Mouse (Mus musculus) stomach, embryonic 16.5 days (tissue): Measurements from ENCODE around the gene Serpinb9. TPM values are rescaled to one million over a fixed set of nuclear protein-coding genes. Genes with fewer than 3 reads are reported as not detected.

ENCODE experiments used
- ATAC-seq: fragments of 200-750 bp; cut with Nextera tagmentation; 2 replicates; pipeline ENCODE4 v1.8.0; 2017; ENCODE audit warnings: moderate number of reproducible peaks, moderate TSS enrichment; ENCODE audit not compliant: insufficient read depth, low FRiP score
- H3K27ac ChIP-seq: fragments of 300-500 bp; sonication (generic); 2 replicates; pipeline ENCODE4 v1.5.1; 2014; ENCODE audit warnings: low read length
- H3K27me3 ChIP-seq: fragments of 300-500 bp; sonication (generic); 2 replicates; pipeline ENCODE4 v1.6.1; 2014; ENCODE audit warnings: low read length, control low read depth, mixed read lengths; ENCODE audit not compliant: control insufficient read depth, insufficient read depth
- H3K36me3 ChIP-seq: fragments of 300-500 bp; sonication (generic); 2 replicates; pipeline ENCODE4 v1.6.1; 2014; ENCODE audit warnings: low read length; ENCODE audit not compliant: control insufficient read depth, insufficient read depth
- H3K4me1 ChIP-seq: fragments of 300-500 bp; sonication (generic); 2 replicates; pipeline ENCODE4 v1.6.1; 2014; ENCODE audit warnings: low read length, control low read depth, mixed read lengths; ENCODE audit not compliant: control insufficient read depth, insufficient read depth
- H3K4me2 ChIP-seq: fragments of 300-500 bp; sonication (generic); 2 replicates; pipeline ENCODE4 v1.6.1; 2014; ENCODE audit warnings: low read depth, low read length, mixed read lengths
- H3K4me3 ChIP-seq: fragments of 300-500 bp; sonication (generic); replicated peaks from 2 replicates; pipeline ENCODE4 v1.5.1; 2014; ENCODE audit warnings: mild to moderate bottlenecking, low read length
- H3K9ac ChIP-seq: fragments of 300-500 bp; sonication (generic); 2 replicates; pipeline ENCODE4 v1.6.1; 2014; ENCODE audit warnings: low read length
- H3K9me3 ChIP-seq: fragments of 300-500 bp; sonication (generic); replicated peaks from 2 replicates; pipeline ENCODE4 v1.6.1; 2016; ENCODE audit warnings: low read length, control low read depth; ENCODE audit not compliant: control insufficient read depth
- WGBS: fragments of 180-500 bp; shearing (Covaris S2); extraction: QIAGEN DNeasy Blood & Tissue Kit; methylation state at CpG from one replicate; pipeline ENCODE4 v1.1.7; 2014; 5-methylcytosine and 5-hydroxymethylcytosine counted together
- polyA plus RNA-seq: library from polyadenylated mRNA; unstranded; fragments of >200 nt; fragmentation: Nextera tagmentation; extraction: Ambion mirVana; gene quantifications from 2 replicates; pipeline ENCODE4 v1.2.1, GENCODE M21; 2015

Gene Serpinb9
- polyA plus RNA-seq, 1 experiment from 2014 or later, result 10.3 TPM

GRCm38 (mm10) chr13:32968353-32968984 is 34.6 kb upstream of the Serpinb9 start:
- H3K4me3 ChIP-seq, result no peak overlapping the region
- no peaks in the 10 kb centered on the region for H3K9me3 ChIP-seq
- no peaks in the 10 kb centered on the region for H3K36me3 ChIP-seq
- no peaks in the 10 kb centered on the region for H3K27me3 ChIP-seq
- peaks cover 7% of the 10 kb centered on the region; the same call in 1 of the 2 replicates for H3K4me1 ChIP-seq
- H3K27ac ChIP-seq, result no peak overlapping the region
- peak; percentile 60; the same call in 1 of the 2 replicates for ATAC-seq
- 77% methylated on average over 5 of the region's 5 CpGs for WGBS
- no peak overlapping the region for H3K4me2 ChIP-seq
- no peak overlapping the region for H3K9ac ChIP-seq

- Histone ChIP-seq H3K27ac (no peak overlapping the region), H3K9ac (no peak overlapping the region), H3K36me3 (no peaks in the 10 kb centered on the region), H3K4me3 (no peak overlapping the region), H3K27me3 (no peaks in the 10 kb centered on the region), H3K9me3 (no peaks in the 10 kb centered on the region), H3K4me1 (peaks cover 7% of the 10 kb centered on the region; the same call in 1 of the 2 replicates), H3K4me2 (no peak overlapping the region)
- 65% methylated on average over 4 of the region's 4 CpGs for WGBS
- no peak for ATAC-seq
These were observed 33.9 kb upstream of the Serpinb9 start for GRCm38 (mm10) chr13:32968996-32969640.

GRCm38 (mm10) chr13:32969641-32970040 is 33.4 kb upstream of the Serpinb9 start:
- WGBS, result 72% methylated on average over 1 of the region's 1 CpGs
- Histone ChIP-seq H3K27me3 (no peaks in the 10 kb centered on the region), H3K27ac (no peak overlapping the region), H3K4me2 (no peak overlapping the region), H3K36me3 (no peaks in the 10 kb centered on the region), H3K9me3 (no peaks in the 10 kb centered on the region), H3K9ac (no peak overlapping the region), H3K4me1 (peaks cover 7% of the 10 kb centered on the region; the same call in 1 of the 2 replicates), H3K4me3 (no peak overlapping the region)
- ATAC-seq, result no peak

GRCm38 (mm10) chr13:32970776-32971175 is 32.3 kb upstream of the Serpinb9 start:
- no peaks in the 10 kb centered on the region for H3K36me3 ChIP-seq
- H3K4me3 ChIP-seq, result no peak overlapping the region
- H3K9ac ChIP-seq, result no peak overlapping the region
- 92% methylated on average over 3 of the region's 3 CpGs for WGBS
- no peaks in the 10 kb centered on the region for H3K9me3 ChIP-seq
- no peak for ATAC-seq
- no peak overlapping the region for H3K27ac ChIP-seq
- no peak overlapping the region for H3K4me2 ChIP-seq
- H3K4me1 ChIP-seq, result peaks cover 1% of the 10 kb centered on the region; the same call in 1 of the 2 replicates
- H3K27me3 ChIP-seq, result no peaks in the 10 kb centered on the region

- Histone ChIP-seq H3K9me3 (no peaks in the 10 kb centered on the region), H3K9ac (no peak overlapping the region), H3K4me2 (no peak overlapping the region), H3K36me3 (no peaks in the 10 kb centered on the region), H3K4me1 (no peaks in the 10 kb centered on the region), H3K27me3 (no peaks in the 10 kb centered on the region), H3K27ac (no peak overlapping the region), H3K4me3 (no peak overlapping the region)
- no peak for ATAC-seq
- 81% methylated on average over 2 of the region's 2 CpGs for WGBS
These were observed 28.8 kb upstream of the Serpinb9 start for GRCm38 (mm10) chr13:32974268-32974667.

- Histone ChIP-seq H3K9me3 (no peaks in the 10 kb centered on the region), H3K4me3 (no peak overlapping the region), H3K9ac (no peak overlapping the region), H3K4me2 (no peak overlapping the region), H3K27me3 (no peaks in the 10 kb centered on the region), H3K4me1 (no peaks in the 10 kb centered on the region), H3K27ac (no peak overlapping the region), H3K36me3 (no peaks in the 10 kb centered on the region)
- WGBS, result 31% methylated on average over 3 of the region's 3 CpGs
- ATAC-seq, result no peak
These were observed 28.1 kb upstream of the Serpinb9 start for GRCm38 (mm10) chr13:32974889-32975460.

- Histone ChIP-seq H3K4me1 (no peaks in the 10 kb centered on the region), H3K4me3 (no peak overlapping the region), H3K9me3 (no peaks in the 10 kb centered on the region), H3K9ac (no peak overlapping the region), H3K36me3 (no peaks in the 10 kb centered on the region), H3K27me3 (no peaks in the 10 kb centered on the region), H3K27ac (no peak overlapping the region), H3K4me2 (no peak overlapping the region)
- 64% methylated on average over 2 of the region's 2 CpGs for WGBS
- ATAC-seq, result no peak
These were observed 27.3 kb upstream of the Serpinb9 start for GRCm38 (mm10) chr13:32975710-32976109.

GRCm38 (mm10) chr13:32982556-32983042 is 20.5 kb upstream of the Serpinb9 start:
- no peak overlapping the region for H3K27ac ChIP-seq
- no peak for ATAC-seq
- H3K9ac ChIP-seq, result no peak overlapping the region
- no peak overlapping the region for H3K4me3 ChIP-seq
- H3K9me3 ChIP-seq, result no peaks in the 10 kb centered on the region
- no peaks in the 10 kb centered on the region for H3K36me3 ChIP-seq
- 70% methylated on average over 4 of the region's 4 CpGs for WGBS
- no peaks in the 10 kb centered on the region for H3K4me1 ChIP-seq
- H3K4me2 ChIP-seq, result no peak overlapping the region
- H3K27me3 ChIP-seq, result no peaks in the 10 kb centered on the region

GRCm38 (mm10) chr13:32986256-32986655 is 16.8 kb upstream of the Serpinb9 start:
- ATAC-seq, result no peak

More at GRCm38 (mm10) chr13:32986256-32986655, 16.8 kb upstream of the Serpinb9 start:
- H3K27me3 ChIP-seq, result no peaks in the 10 kb centered on the region
- no peak overlapping the region for H3K27ac ChIP-seq
- no peaks in the 10 kb centered on the region for H3K36me3 ChIP-seq
- H3K9ac ChIP-seq, result no peak overlapping the region
- no peaks in the 10 kb centered on the region for H3K9me3 ChIP-seq
- H3K4me1 ChIP-seq, result no peaks in the 10 kb centered on the region
- no peak overlapping the region for H3K4me2 ChIP-seq
- H3K4me3 ChIP-seq, result no peak overlapping the region
